Mouse (Mus musculus) adrenal gland, adult (tissue): ENCODE data around the gene Ccdc169.

ENCODE experiments used
- DNase-seq, 2 experiments: peaks; one replicate each; pipeline ENCODE4 v3.0.0; 2022 to 2023; ENCODE audit warnings: low spot score in 1 of 2; ENCODE audit not compliant: inconsistent age in 2 of 2

Ccdc169 gene

DNA sequence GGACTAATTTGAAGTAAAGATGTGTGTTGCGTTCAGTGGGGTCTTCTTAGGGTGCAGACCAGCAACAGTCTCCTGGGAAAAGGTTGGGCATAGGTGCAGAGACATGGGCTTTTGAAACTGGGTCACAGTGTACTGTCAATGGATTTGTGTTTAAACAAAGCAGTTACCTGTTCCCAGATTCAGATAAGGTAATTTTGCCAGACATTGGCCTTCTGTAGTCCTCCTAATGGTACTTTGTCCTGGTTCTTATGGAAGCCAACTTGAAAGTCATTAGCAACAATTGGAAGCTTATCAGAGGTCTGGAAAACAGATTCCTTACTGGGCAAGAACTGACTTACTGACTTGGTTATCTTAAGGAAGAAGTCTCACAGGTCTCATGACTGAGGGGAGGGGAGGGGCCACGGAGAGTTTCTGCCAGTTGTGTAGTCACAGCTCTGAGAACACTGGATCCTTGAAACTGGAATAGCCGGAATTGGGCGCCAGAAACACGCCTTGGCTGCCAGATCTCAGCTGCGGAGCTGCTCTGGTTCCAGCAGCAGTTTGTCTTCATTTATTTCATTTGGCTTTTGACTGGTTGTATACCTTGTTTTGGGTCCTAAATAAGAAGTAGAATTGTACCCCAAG, 17.8 kb upstream of the Ccdc169 start:
- DNase-seq, result peak in 1 of 2 experiments; percentile 56

DNA sequence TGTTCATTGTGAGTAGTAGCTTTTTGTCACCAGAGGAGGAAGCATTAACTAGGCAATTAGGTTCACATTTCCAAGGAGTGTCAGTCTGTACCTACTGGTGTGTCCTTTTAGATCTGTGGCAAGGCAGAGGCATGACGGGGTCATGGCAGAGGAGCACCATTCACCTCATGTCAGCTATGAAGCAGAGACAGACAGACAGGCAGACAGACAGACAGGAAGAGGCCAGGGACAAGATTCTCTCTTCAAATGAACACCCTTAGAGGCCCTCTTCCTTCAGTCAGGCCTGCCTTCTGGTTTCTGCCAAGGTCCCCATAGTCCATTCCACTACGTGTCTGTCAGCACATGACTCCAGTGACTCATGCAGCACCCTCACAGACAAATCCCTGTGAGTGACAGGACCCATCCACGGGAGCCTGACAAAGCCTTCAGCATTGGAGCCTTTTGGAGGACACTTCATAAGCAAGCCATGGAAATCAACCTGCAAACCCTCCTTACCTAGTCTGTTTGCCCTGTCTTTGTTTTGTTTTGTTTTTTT, 14.7 kb upstream of the Ccdc169 start:
- DNase-seq, result peak; percentile 29 to 72

DNA sequence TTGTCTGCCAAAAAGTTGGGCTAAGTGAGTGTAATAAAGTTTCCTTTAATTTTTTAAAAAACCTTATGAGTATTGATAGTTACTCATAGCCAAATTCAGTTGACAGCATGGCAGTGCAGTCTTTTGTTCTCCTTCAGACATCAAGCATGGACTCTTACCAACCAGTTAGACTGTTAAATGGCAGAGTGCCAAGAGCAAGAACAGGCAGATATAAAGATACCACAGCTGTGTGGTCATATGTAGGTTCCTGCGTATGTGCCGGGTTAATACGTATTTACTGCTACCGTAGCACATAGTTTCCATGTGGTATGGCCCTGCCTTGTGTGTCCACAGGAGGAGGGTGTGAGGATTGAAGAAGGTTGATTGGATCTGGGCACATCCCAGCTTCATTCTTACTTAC, 14.1 kb upstream of the Ccdc169 start:
- no peak for DNase-seq

DNA sequence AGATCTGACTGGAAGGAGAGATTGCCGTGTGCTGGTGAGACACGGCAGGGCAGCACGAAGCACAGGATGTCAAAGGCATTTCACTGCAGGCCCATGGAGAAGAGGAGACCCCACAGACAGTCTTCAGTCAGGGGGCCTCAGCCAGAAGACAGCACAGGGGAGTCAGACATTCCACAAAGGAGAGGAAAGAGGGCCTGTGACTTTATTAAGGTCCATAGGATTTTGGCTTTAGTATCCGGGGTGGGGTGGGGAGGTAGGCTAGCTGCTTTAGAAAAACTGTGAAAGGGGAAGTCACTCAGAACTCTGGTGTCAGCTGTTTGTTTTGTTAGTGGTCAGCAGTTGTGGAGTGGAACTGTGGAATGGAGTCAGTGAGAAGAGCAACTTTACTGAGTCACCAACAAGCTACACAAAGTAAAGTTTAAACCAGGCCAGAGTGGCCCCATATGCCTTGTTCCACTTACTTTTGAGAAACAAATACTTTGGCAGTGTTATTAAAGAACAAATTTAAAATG, 7.9 kb upstream of the Ccdc169 start:
- DNase-seq, result no peak

DNA sequence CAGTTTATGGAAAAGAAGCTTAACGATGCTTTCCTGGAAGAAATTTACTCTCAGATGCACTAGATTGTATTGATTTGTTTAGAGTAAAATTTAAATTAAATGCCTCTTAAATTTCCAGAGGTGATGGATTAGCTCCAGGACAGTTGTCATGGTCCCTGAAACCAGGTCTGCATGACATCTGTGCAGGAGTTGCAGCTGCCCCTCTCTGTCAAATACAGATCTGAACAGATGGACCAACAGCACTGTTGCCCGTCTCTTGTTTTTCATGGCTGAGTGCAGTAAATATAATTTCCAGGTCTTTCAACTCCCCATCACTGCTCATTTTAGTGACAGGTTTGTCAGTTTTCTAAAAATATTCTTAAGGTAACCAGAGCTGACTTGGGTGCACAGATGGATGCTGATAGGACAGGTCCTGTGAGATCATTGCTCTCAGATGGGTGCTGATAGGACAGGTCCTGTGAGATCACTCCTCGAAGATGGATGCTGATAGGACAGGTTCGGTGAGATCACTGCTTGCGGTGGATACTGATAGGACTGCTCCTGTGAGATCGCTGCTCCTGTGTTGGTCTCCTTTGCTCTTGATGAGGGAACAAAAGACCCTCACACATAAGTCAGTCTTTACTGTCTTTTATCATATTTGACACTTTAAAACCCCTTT, 5.4 kb upstream of the Ccdc169 start:
- no peak for DNase-seq

DNA sequence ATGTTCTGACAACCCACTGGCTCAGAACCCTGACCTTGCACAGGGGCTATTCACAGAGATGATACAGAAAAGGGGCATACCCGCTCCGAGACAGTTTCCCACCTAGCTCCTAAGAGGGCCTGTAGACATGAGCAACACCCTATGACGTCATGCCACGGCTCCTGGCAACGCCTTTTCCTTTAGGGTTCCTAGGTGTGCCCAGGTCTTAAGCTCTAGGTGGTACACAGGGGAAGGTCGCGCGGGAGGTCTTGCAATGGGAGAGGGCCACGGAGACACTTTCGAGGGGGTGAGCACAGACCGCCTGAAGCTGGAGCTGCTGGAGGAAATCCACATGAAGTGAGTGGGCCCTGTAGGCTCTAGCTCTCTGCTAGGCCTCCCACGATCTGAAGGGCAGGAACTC, 2.7 kb downstream of the Ccdc169 start:
- no peak for DNase-seq

DNA sequence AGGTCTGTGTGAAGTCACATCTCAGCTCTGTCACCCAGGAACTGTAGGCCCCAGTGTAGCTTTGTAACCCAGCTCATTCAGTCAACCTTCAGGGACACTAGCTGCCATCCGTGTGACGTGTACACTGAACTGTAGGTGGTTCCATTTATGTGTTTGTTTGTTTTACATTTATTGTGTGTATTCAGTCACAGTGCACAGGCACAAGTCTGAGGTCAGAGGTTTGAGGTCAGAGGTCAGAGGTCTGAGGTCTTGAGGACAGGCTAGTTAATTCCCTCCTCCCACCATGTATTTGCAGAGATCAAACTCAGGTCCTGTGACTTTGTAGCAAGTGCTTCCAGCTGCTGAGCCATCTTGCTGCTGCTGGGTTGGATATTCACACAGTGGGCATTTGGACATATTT, 4.3 kb downstream of the Ccdc169 start:
- DNase-seq, result no peak

DNA sequence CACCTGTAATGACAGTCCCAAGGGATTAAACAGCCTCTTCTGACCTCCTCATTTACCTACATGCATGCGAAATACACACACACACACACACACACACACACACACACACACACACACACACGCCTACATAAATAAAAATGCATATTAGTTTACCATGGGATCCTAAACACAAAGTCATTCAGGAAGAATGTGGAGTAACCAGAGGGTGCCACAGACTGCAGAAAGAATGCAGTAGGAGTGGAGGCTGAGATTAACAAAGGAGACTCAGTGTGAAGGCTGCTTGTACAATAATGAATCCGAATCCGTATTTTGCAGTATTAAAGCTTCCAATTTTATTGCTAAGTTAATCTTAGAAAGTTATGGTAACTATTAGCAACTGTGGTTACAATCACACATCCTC, 7.8 kb downstream of the Ccdc169 start:
- DNase-seq, result no peak

DNA sequence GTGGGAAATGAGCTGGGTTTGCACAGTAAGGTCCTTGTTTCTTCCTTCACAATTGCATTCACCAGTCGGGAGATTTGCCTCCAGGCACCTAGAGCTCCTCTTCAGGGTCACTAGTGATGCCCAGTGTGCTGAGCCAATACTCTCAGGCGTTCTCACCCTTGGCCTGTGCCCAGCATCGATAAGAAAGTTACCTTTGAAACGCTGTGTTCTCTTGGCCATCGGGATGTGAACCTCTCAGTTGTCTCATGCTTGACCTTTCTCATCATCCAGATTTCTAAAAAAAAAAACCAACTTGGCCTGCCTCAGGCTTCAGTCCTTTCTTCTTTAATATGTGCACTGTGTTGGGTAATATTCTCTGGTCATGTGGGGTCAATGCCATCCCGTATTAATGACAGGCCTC, 9.3 kb downstream of the Ccdc169 start:
- peak; percentile 50 to 76 for DNase-seq

DNA sequence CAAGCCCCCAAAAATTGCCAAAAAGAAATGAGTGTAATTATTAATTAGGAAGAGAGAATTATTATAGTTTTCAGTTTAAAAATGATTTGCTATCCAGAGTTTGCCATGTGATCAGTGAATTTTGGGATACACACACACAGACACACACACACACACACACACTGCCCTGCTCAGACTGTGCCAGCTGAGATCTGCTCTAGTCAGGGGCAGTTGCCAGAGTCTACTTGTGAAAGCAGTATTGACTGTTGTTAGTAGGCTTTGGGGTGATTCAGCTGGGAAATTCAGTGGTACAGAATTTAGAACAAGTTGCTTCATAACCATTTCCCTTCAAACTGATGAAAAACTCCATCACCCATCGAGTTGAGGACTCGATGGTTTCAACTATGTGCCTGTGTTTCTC, 10.0 kb downstream of the Ccdc169 start:
- no peak for DNase-seq

DNA sequence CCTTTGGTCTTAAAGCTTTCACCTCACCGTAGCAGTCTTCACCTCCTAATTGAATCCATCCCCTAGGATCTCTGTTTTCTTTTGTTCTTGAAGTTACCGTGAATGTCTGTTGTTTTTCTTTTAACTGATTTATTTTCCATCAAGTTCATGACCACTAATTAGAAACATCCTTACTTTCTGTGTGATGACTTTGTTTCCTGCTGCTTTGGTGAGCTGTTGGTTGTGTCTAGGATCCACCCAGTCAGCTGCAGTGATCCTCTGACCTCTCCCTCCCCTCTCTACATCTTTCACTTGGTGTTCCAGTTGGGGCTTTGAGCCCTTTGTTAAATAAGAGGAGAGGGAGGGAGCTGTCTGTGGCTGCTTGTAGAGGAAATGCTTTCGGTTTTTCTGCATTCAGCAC, 11.0 kb downstream of the Ccdc169 start:
- DNase-seq, result no peak

DNA sequence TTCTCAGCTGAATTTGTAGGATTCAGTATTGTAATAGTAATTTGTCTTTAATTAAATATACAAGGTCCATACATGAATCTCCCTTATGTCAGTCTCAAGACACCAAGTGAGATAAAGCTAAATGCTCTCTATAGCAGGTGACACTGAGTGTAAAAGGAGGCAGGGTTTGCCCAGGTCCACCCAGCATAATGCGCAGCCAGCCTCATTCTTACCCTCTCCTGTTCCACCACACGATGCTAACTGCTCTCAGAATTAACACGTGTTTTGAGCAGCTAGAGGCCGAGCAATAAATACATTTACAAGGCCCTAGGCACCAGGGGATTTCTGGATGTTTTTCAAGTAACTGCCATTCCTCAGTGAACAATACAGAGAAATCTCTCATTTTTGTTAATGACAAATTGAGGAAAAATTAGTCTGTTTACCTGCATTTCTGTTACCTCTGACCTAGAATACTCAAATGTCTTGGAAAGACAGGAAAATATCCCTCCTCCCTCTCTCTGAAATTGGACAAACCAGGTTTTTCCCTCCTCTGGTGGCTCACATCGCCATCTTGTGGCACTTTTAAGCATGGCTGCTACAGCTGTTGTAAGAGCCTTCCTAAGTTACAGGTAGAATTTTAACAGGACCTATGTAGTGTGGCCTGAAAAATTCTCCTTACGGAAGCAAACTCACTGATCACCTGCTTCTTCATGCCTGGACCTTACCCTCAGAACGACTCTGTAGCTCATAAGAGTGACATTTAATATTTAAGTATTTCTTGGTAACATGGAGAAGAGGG, 14.7 kb downstream of the Ccdc169 start:
- peak; percentile 37 to 81 for DNase-seq

DNA sequence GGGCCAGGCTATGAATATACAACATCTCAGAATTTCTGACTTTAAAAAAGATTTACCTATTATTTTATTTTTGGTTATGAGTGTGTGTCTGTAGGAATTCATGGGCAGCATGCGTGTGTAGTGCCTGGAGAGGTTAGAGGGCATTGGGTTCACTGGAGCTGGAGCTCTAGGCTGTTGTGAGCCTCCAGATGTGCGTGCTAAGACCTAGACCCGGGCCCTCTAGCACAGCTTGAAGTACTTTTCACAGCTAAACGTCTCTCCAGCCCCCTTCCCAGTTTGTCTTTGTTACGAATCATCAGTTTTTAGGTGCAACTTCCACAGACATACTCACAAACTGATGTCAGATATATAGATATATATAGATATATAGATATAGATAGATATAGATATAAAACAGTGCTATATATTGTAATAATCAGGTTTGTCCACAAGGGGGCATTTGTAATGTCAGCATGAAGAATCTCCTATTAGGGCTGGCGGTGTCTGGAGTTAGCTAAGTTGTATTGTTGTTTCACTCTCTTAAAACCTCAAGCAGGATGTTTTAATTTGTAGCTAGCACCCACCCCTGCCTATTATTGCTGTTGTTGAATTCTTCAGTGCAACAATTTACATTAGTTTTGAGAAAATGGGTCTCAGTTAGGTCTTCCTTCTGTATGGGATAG, 15.7 kb downstream of the Ccdc169 start:
- DNase-seq, result peak in 1 of 2 experiments; percentile 39

DNA sequence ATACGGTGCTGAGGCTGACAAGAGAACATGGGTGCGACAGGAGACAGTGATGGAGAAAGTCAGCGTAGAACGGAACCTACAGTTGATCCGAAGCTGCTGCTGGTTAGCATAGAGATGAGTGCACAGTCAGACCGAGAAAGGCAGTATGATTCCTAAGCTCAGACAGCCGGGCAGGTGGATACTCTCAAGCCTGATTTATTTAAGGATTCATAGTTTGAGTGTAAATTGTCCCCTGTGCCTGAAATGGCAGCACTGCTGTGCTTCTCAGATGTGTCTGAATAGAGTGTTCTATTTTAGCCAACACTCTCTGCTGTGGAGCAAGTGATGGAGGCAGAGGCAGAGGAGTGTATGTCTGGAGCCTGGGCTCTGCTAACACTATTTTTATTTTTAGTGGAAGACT, 17.0 kb downstream of the Ccdc169 start:
- DNase-seq, result no peak

DNA sequence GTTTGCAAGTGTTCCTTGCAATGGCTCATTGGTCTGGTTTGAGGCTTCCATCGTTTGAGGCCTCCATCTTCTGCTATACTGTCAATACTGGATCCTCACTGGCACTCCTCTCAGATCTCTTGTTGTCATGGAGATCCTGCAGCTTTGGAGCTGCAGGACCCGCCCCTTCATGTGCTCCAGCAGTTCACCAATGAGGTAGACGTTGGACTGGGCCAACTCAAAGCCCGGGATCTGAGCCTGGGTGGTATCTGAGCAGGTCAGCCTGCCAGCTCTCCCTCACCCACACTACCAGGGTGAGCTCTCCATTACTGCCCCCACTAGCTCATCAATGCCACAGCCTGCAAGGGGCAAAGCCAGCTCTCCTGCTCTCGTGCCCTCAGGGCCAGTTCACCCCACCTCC, 20.3 kb downstream of the Ccdc169 start:
- no peak for DNase-seq

DNA sequence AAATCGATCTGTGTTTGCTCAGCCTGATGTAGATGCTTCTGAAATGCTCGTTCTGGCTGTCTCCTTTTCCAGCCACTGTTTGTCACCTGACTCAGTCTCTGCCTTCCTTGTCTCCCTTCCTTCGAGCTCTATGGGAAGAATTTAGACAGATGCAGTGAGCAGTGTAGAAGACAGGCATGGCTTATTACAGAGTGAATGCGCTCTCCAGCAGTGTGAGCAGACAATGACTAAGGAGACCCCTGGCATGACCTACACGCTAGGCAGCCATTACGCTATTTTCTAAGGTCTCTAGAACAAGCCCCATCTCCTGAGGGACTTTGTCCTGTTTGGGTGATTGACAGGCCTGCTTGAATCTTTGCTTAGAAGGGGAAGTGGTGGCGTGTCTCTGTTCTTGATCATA, 24.0 kb downstream of the Ccdc169 start:
- no peak for DNase-seq

DNA sequence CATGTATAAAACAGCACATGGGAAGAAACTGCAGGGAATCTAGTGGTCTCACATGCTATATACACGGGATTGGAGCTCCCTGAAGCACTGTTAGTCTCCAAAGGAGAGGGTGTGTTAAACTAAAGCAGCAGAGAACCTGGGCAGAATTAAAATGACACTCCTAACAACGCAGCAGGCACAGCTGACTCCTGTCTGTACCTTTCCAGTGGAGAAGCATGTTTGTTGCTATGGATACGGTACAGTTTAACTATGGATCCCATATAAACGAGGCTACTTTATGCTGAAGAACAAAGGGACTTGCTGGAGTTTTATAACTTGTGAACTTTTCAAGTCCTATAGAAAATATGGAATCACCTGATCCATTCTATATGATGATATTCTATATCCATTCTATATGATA, 26.4 kb downstream of the Ccdc169 start:
- no peak for DNase-seq

DNA sequence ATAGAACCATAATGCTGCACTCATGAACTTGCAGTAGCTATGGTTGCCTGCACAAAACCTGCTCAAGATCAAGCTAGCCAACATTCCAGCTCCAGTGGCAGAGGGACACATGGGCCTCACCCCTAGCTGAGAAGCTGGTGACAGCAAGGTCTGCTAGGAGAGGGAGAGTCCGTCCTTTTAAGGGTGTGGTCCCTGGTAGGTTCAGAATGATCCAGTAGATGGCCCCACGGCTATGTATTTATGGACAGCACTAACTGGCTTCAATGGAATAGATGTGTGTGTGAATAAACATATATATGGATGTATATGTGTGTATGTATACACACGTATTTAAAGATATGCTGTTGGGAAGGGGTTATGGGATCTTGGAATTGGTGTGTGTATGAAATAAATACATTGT, 35.3 kb downstream of the Ccdc169 start:
- DNase-seq, result no peak

DNA sequence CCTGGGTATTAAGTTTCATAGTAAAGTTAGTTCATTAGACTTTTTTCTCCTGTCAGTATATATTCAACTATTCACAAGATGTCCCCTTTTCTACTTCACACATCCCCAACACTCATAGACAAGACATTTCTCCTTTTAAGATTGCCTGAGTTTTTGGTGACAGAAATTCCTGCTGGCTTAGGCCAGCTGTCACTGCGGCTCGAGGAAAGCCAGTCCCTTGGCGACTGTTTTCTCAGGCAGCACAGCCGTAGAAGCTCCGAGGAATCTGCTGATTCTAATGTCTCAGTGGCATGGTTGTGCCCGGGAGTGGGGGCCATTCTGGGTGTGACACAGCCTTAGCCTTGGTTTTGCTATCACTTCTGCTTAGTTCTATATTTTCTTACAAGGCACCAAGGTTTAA, 40.1 kb downstream of the Ccdc169 start:
- no peak for DNase-seq

DNA sequence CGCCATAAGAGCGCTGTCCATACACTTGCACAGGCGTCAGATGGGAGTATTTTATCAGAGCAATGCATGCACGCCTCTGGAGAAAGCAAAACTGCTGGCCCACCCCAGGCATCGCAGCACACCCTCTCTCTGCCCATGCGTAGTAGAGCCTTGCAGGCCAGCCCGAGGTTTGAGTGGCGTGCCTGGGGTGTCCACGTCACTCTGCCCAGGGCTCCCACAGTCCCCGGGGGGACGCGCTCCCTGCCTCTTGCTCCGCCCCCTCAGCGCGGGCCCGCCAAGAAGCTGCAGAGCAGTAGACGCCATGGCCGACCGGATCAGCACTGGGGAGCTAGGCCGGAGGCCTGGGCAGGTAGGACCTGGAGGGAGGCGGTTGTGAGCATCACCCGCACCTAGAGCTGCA, 44.6 kb downstream of the Ccdc169 start, which contains the start of gene Sohlh2:
Gene Sohlh2 (plus strand): TSS at position 263 of the 400 bp plus-strand sequence.
- DNase-seq, result no peak

DNA sequence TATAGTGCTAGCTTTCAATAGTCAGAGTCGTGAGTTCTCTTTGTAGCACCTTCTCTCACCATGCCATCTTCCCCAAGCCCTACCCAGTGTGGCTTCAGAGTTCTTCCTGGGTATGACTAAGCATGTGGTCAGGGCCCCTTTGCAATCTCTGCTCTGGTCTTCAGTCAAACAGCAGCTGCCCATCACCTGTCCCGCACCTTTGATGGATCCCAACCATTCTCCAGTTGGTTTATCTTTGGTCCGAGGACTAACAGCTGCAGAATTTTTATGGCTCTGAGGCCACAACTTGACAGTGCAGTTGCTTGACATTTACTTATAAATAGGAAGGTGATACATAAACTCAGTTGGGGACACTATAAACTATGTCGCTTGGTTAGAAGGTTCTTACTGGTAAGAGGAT, 54.5 kb downstream of the Ccdc169 start:
- no peak for DNase-seq
